ENCODE assay signal across 15 mouse cellular contexts in the genomic region with DNA sequence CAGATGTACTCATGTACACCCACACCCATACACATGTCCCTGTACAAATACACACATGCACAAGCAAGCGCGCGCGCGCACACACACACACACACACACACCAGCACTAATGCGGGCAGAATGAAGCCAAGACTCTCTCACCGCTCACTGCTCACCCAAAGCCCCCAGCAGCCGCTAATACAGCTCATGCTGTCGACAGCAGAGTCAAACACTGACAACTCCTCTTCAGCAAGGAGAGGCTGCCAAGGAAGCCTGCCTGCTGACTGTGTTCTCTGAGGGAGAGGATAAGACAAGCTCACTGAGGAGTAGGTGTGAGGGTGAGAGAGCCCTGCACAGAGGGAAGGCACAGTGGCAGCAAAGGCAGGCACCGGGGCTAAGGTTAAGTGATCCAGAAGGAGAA. TPM values are rescaled to one million over a fixed set of nuclear protein-coding genes. Genes with fewer than 3 reads are reported as not detected.
DNase-seq lines count a peak whose midpoint lies in the region; ATAC-seq lines count a peak whose summit lies in the region.
"Had no signal": no experiment of that assay in that cellular context is flagged by ENCODE, and none has a peak within 500 bp of the region (broad histone marks: within the 10 kb centered on the region; RNA-seq: fewer than 3 reads in every experiment).

No protein-coding gene starts in this region.

- no peaks in the 10 kb centered on the region for H3K36me3 ChIP-seq in hindbrain, embryonic 16.5 days (ENCODE audit: control insufficient read depth, insufficient read depth, low read length)
- no peaks in the 10 kb centered on the region for H3K36me3 ChIP-seq in hindbrain, embryonic 14.5 days (replicated peaks; ENCODE audit: control insufficient read depth, insufficient read depth)
- H3K36me3 ChIP-seq: forebrain, embryonic 15.5 days; heart, embryonic 13.5 days; midbrain, embryonic 13.5 days had no signal

- 0 out of 2 replicates have a peak, but pooled peaks have one; percentile 31 for ATAC-seq in hindbrain, embryonic 16.5 days
- ATAC-seq in hindbrain, embryonic 14.5 days (ENCODE audit: low FRiP score) = no peak
- ATAC-seq in erythroblast, adult 5-6 weeks (replicated peaks; ENCODE audit: low FRiP score, poor library complexity, severe bottlenecking) = no peak
- ATAC-seq: forebrain, embryonic 15.5 days; midbrain, embryonic 13.5 days had no signal

- no peak overlapping the region for H3K4me2 ChIP-seq in hindbrain, embryonic 16.5 days (ENCODE audit: low read length)
- no peak overlapping the region for H3K4me2 ChIP-seq in hindbrain, embryonic 14.5 days (replicated peaks)
- H3K4me2 ChIP-seq: forebrain, embryonic 15.5 days; heart, embryonic 13.5 days; liver, embryonic 11.5 days; midbrain, embryonic 13.5 days had no signal

- H3K9me3 ChIP-seq in hindbrain, embryonic 16.5 days (ENCODE audit: control insufficient read depth, low read length) = no peaks in the 10 kb centered on the region
- no peaks in the 10 kb centered on the region for H3K9me3 ChIP-seq in hindbrain, embryonic 14.5 days (ENCODE audit: control insufficient read depth, low read length)
- H3K9me3 ChIP-seq: forebrain, embryonic 15.5 days; heart, embryonic 13.5 days; midbrain, embryonic 13.5 days had no signal

- WGBS in hindbrain, embryonic 16.5 days = 79% methylated on average over 10 of the region's 10 CpGs
- WGBS in hindbrain, embryonic 14.5 days = 76% methylated on average over 10 of the region's 10 CpGs

- no peak overlapping the region for H3K4me3 ChIP-seq in hindbrain, embryonic 16.5 days (ENCODE audit: low read length)
- H3K4me3 ChIP-seq in hindbrain, embryonic 14.5 days (replicated peaks; ENCODE audit: low read length) = no peak overlapping the region
- H3K4me3 ChIP-seq: forebrain, embryonic 15.5 days; heart, embryonic 13.5 days; midbrain, embryonic 13.5 days had no signal

- peak; percentile 43 to 58 for DNase-seq in cerebellum, postnatal 14 days
- DNase-seq in cerebellum, postnatal 36 days = no peak
- no peak for DNase-seq in hindbrain, embryonic 14.5 days (ENCODE audit: low spot score)
- DNase-seq in cerebellum, postnatal 25 days = peak; percentile 46 to 52
- peak; percentile 43 to 49 for DNase-seq in left cerebral cortex, postnatal 14 days (ENCODE audit: low spot score in 2 of 2)
- DNase-seq in gastrocnemius, postnatal 14 days = no peak
- DNase-seq: kidney, adult 2 months; lung, postnatal 10 days had no signal

- H3K9ac ChIP-seq in hindbrain, embryonic 16.5 days (ENCODE audit: low read depth, low read length) = 0 out of 2 replicates have a peak overlapping the region, but pooled peaks have one; percentile 6
- no peak overlapping the region for H3K9ac ChIP-seq in hindbrain, embryonic 14.5 days
- H3K9ac ChIP-seq: forebrain, embryonic 15.5 days; heart, embryonic 13.5 days; midbrain, embryonic 13.5 days had no signal

- H3K4me1 ChIP-seq in hindbrain, embryonic 16.5 days (ENCODE audit: control insufficient read depth, insufficient read depth, low read depth, low read length) = no peaks in the 10 kb centered on the region; the same call in 1 of the 2 replicates
- no peaks in the 10 kb centered on the region for H3K4me1 ChIP-seq in hindbrain, embryonic 14.5 days (replicated peaks; ENCODE audit: control insufficient read depth, insufficient read depth, low read length)
- H3K4me1 ChIP-seq: forebrain, embryonic 15.5 days; heart, embryonic 13.5 days; midbrain, embryonic 13.5 days had no signal

- intact Hi-C loops in left cerebral cortex, postnatal 14 days (cut with DNase I) = no loop called here
- intact Hi-C loops in gastrocnemius, postnatal 14 days (cut with DNase I; ENCODE audit: low total_unique reads) = no loop called here

- no peak overlapping the region for H3K27ac ChIP-seq in hindbrain, embryonic 16.5 days (ENCODE audit: low read depth, low read length)
- H3K27ac ChIP-seq in hindbrain, embryonic 14.5 days = no peak overlapping the region
- H3K27ac ChIP-seq: forebrain, embryonic 15.5 days; heart, embryonic 13.5 days; midbrain, embryonic 13.5 days had no signal

- no peaks in the 10 kb centered on the region for H3K27me3 ChIP-seq in hindbrain, embryonic 16.5 days (replicated peaks; ENCODE audit: control insufficient read depth, insufficient read depth, low read length)
- no peaks in the 10 kb centered on the region for H3K27me3 ChIP-seq in hindbrain, embryonic 14.5 days (ENCODE audit: control insufficient read depth, insufficient read depth, low read length)
- H3K27me3 ChIP-seq: forebrain, embryonic 15.5 days had no signal

RNA-seq across cellular contexts. Expression of gene Epb41l4b, which starts 11.4 kb away (rescaled TPM):
- 2.8 and 3.4 TPM in 2 replicates for polyA plus RNA-seq in hindbrain, embryonic 16.5 days (2015; fragmentation: Nextera tagmentation; extraction: Ambion mirVana)
- 3.8 and 4.2 TPM in 2 replicates for polyA plus RNA-seq in hindbrain, embryonic 14.5 days (2014; fragmentation: Nextera tagmentation; extraction: Ambion mirVana)
- 10 to 100 TPM; 17.9 to 21.3 TPM for total RNA-seq in left cerebral cortex, postnatal 14 days (2021)
- total RNA-seq in gastrocnemius, postnatal 14 days (2021) = 1 to 10 TPM; 2.6 to 4.3 TPM
- total RNA-seq in erythroblast, adult 5-6 weeks (2015; ENCODE audit: low replicate concordance) = 0.63 TPM in 1 of 2 replicates, not detected in the other
- 3.9 TPM in 1 of 2 replicates, not detected in the other for total RNA-seq in erythroblast, adult 5-6 weeks (2017; ENCODE audit: low replicate concordance)
- total RNA-seq: MEL had no signal

Comparison
In these comparisons a context has a peak if more than half of its experiments do, and no peak if none do; other contexts are left out.
1. DNase-seq: peak in cerebellum, postnatal 14 days (2 of 2), cerebellum, postnatal 25 days (2 of 2) and left cerebral cortex, postnatal 14 days (2 of 2); none in cerebellum, postnatal 36 days (0 of 2), hindbrain, embryonic 14.5 days (single experiment) and gastrocnemius, postnatal 14 days (single experiment).